Mouse (Mus musculus) small intestine, adult 2 months (tissue): Measurements from ENCODE around the gene Htra1. TPM values are rescaled to one million over a fixed set of nuclear protein-coding genes. Genes with fewer than 3 reads are reported as not detected.
A peak's percentile ranks its signal among the peaks of the same experiment; 100 is the strongest.

Experiments
- H3K27ac ChIP-seq: fragments of 200-500 bp; 2 replicates; pipeline ENCODE4 v1.5.1; 2012; ENCODE audit warnings: low read depth, low read length, control low read depth, inconsistent platforms; ENCODE audit not compliant: insufficient read depth
- H3K27me3 ChIP-seq: fragments of 200-500 bp; 2 replicates; pipeline ENCODE4 v1.6.1; 2012; ENCODE audit warnings: mild to moderate bottlenecking, moderate library complexity, low read length, inconsistent platforms; ENCODE audit not compliant: control insufficient read depth, insufficient read depth
- H3K36me3 ChIP-seq: fragments of 200-500 bp; 2 replicates; pipeline ENCODE4 v1.6.1; 2012; ENCODE audit warnings: mild to moderate bottlenecking, low read length, control low read depth, inconsistent platforms; ENCODE audit not compliant: control insufficient read depth, insufficient read depth
- H3K4me1 ChIP-seq: fragments of 200-500 bp; 2 replicates; pipeline ENCODE4 v1.6.1; 2012; ENCODE audit warnings: low read length, inconsistent platforms, mixed read lengths; ENCODE audit not compliant: control insufficient read depth, insufficient read depth, insufficient read length
- H3K4me3 ChIP-seq: fragments of 200-500 bp; 2 replicates; pipeline ENCODE4 v1.5.1; 2012; ENCODE audit warnings: low read depth, mild to moderate bottlenecking, control low read depth, inconsistent platforms, low read length, moderate library complexity
- CTCF ChIP-seq: fragments of 200-500 bp; IDR thresholded peaks from 2 replicates; pipeline ENCODE4 v1.5.1; 2012; ENCODE audit warnings: low read depth, mild to moderate bottlenecking, control low read depth, inconsistent platforms, low read length, moderate library complexity, mixed read lengths; ENCODE audit not compliant: insufficient replicate concordance, insufficient read length; ENCODE audit errors: extremely low read depth
- POLR2A ChIP-seq: fragments of 200-500 bp; IDR thresholded peaks from 2 replicates; pipeline ENCODE4 v1.6.1; 2012; ENCODE audit warnings: low read depth, mild to moderate bottlenecking, control low read depth, inconsistent platforms, low read length, moderate library complexity
- WGBS: fragments of 180-500 bp; shearing (Covaris S2); methylation state at CpG from one replicate; pipeline ENCODE4 v1.1.7; 2018; 5-methylcytosine and 5-hydroxymethylcytosine counted together
- polyA plus RNA-seq: library from polyadenylated mRNA; depleted of rRNA; stranded (reverse); fragments of >200 nt; gene quantifications from 2 replicates; pipeline ENCODE4 v1.2.3, GENCODE M21; 2012

Gene Htra1
- polyA plus RNA-seq, 1 experiment: 35.8 TPM

DNA sequence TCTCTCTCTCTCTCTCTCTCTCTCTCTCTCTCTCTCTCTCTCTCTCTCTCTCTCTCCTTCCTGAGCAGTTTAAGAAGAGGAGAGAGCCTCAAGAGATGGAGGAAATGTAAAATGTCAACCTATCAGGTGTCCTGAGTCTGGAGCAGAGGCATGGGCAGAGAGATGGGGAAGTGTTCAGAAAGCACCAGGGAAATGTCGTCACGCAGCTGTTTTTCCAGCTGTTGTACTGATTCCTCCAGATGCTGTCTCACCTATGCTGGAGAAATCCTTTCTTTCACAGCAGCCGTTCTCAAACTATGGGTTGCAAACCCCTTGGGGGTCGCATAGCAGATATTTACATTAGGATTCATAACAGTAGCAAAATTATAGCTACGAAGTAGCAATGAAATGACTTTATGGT is 30.5 kb downstream of the Htra1 start:
- Histone ChIP-seq H3K27ac (no peak overlapping the region), H3K27me3 (no peaks in the 10 kb centered on the region), H3K4me3 (no peak overlapping the region), H3K36me3 (no peaks in the 10 kb centered on the region), H3K4me1 (no peaks in the 10 kb centered on the region; the same call in 1 of the 2 replicates)
- TF ChIP-seq CTCF (no peak), POLR2A (no peak)
- 69% methylated on average over 5 of the region's 5 CpGs for WGBS

DNA sequence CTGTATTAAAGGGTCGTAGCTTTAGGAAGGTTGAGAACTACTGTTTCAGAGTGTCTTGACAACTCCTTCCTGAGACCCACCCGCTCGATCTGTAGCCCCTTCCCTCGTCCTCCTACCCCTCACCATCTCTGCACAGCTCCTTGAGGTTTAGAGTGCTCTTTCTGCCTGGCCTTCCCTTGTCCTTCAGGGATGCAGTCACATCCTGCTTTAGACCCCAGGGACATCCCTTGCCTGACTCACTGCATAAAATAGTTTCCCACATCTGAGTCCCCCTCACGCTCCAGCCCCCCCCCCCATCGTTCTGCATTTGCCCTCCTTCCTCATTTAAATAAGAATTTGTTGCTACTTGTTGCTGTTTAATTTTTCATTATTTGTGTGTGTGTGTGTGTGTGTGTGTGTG is 31.0 kb downstream of the Htra1 start:
- H3K4me1 ChIP-seq: no peaks in the 10 kb centered on the region; the same call in 1 of the 2 replicates
- H3K27me3 ChIP-seq: no peaks in the 10 kb centered on the region
- TF ChIP-seq CTCF (no peak), POLR2A (no peak)
- H3K4me3 ChIP-seq: no peak overlapping the region
- WGBS: 68% methylated on average over 6 of the region's 6 CpGs
- H3K27ac ChIP-seq: no peak overlapping the region
- no peaks in the 10 kb centered on the region for H3K36me3 ChIP-seq

DNA sequence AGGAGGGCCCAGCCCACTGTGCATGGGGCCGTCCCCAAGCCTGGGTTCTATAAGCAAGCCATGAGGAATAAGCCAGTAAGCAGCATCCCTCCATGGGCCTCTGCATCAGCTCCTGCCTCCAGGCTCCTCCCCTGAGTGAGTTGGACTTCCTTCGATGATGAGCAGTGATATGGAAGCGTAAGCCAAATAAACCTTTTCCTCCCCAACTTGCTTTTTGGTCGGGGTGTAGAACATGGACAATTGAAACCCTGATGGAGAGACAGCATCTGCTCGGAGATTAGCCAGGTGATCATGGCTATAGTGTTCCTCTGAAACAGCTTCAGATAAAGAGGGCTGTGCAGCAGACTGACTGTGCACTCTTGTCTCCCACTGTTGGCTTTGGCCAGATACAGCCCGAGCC is 32.0 kb downstream of the Htra1 start:
- H3K4me3 ChIP-seq: no peak overlapping the region
- peak overlapping the region; percentile 56; the same call in 1 of the 2 replicates for H3K27ac ChIP-seq
- WGBS: 84% methylated on average over 6 of the region's 6 CpGs
- H3K27me3 ChIP-seq: no peaks in the 10 kb centered on the region
- no peaks in the 10 kb centered on the region for H3K36me3 ChIP-seq
- no peak for TF ChIP-seq POLR2A
- TF ChIP-seq CTCF: no peak
- no peaks in the 10 kb centered on the region; the same call in 1 of the 2 replicates for H3K4me1 ChIP-seq

DNA sequence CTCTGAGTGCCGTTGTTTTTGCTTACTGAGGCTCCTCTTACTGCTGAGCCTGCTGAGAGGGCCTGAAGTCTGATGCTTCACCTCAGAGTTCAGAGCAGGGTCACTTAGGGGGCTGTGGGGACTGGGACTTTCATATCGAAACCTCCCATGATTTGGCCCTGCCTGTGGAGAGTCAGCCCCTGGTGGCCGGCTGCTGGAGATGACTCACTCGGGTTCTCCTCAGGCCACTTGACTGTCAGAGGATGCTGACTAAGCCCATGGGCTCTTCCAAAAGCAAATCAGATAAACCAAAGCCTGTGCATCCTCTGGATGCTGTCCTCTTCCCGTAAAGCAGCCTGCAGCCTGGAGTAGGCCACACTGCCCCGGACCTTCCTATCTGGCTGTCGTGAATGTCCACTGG is 32.6 kb downstream of the Htra1 start:
- no peak overlapping the region for H3K4me3 ChIP-seq
- 58% methylated on average over 7 of the region's 7 CpGs for WGBS
- TF ChIP-seq CTCF: no peak
- TF ChIP-seq POLR2A: peak; percentile 11; the same call in 1 of the 2 replicates
- peak overlapping the region; percentile 58 for H3K27ac ChIP-seq
- no peaks in the 10 kb centered on the region for H3K36me3 ChIP-seq
- H3K4me1 ChIP-seq: no peaks in the 10 kb centered on the region; the same call in 1 of the 2 replicates
- no peaks in the 10 kb centered on the region for H3K27me3 ChIP-seq

DNA sequence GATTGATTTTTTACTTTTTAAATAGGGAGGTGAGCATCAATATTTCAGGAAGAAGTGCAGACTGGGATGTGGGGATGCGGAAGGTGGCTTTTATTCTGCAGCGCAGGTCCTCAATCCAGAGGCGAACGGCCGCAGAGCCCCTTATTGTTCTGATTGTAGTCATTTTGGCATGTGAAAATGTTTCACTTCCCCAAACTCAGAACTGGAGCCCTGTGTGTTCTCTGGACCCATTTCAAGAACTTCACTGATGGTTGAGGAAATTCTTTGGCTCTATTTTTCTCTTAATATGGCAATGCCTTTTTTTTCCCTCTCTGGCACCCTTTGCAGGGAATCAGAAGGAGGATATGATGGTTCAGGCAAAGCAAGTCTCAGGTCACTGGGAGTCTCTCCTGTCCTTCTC is 33.2 kb downstream of the Htra1 start:
- Histone ChIP-seq H3K27me3 (peaks cover 2% of the 10 kb centered on the region; the same call in 1 of the 2 replicates), H3K4me3 (no peak overlapping the region), H3K36me3 (no peaks in the 10 kb centered on the region), H3K4me1 (no peaks in the 10 kb centered on the region; the same call in 1 of the 2 replicates), H3K27ac (peak overlapping the region; percentile 58)
- no peak for TF ChIP-seq CTCF
- TF ChIP-seq POLR2A: no peak
- 78% methylated on average over 5 of the region's 5 CpGs for WGBS

DNA sequence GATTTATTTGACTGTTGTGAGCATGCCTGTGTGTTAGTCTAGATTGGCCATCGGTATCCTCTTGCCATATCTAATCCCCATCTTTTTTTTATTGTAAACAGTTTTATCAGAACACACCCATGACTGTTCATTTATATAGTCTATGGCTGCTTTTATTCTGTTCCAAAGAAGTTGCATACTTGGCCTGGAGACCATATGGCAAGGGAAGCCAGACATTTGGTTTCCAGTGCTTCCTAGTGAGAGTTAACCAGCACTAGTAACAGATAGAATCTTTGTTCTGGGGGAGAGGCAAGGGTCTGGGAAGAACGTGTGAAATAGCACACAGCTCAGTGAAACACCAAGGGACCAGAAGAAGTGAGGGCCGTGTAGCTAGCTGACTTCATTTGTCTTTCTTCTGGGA is 33.6 kb downstream of the Htra1 start:
- TF ChIP-seq CTCF (no peak), POLR2A (no peak)
- WGBS: 28% methylated on average over 3 of the region's 3 CpGs

DNA sequence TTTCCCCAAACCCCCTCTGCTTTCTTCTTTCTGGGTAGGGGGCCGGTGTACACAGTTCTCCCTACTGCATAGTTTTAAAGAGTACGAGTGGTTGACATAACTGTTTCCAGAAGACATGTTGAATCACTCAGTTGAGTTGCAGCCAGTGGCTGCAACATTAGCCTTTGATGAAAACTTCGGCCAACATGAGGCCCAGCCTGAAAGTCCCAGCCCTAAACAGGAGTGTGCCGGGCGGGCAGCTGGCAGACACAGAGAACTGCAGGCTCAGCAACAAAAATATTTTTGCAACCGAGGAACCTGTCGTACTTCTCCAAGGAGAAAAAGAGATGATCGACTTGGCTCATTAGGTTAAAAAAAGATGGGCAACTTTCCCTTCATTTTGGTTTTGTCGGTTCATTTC is 36.9 kb downstream of the Htra1 start:
- Histone ChIP-seq H3K4me1 (peaks cover 5% of the 10 kb centered on the region; the same call in 1 of the 2 replicates), H3K36me3 (no peaks in the 10 kb centered on the region), H3K27ac (no peak overlapping the region), H3K27me3 (peaks cover 2% of the 10 kb centered on the region; the same call in 1 of the 2 replicates), H3K4me3 (no peak overlapping the region)
- TF ChIP-seq POLR2A (no peak), CTCF (no peak)
- 89% methylated on average over 9 of the region's 9 CpGs for WGBS

More for the DNA sequence above, 33.6 kb downstream of the Htra1 start:
- Histone ChIP-seq H3K27me3 (peaks cover 2% of the 10 kb centered on the region; the same call in 1 of the 2 replicates), H3K36me3 (no peaks in the 10 kb centered on the region), H3K27ac (no peak overlapping the region), H3K4me3 (no peak overlapping the region), H3K4me1 (no peaks in the 10 kb centered on the region; the same call in 1 of the 2 replicates)
